Mouse (Mus musculus) adrenal gland, adult (tissue): ENCODE data around the gene Arih1.

ENCODE experiments used
- DNase-seq, 2 experiments: peaks; one replicate each; pipeline ENCODE4 v3.0.0; 2022 to 2023; ENCODE audit warnings: low spot score in 1 of 2; ENCODE audit not compliant: inconsistent age in 2 of 2

The Arih1 gene

GRCm38 (mm10) chr9:59486549-59487065 is at the start of gene Arih1:
TSS of gene Arih1 (minus strand) at chr9:59486618.
- peak; percentile 99 to 100 for DNase-seq

GRCm38 (mm10) chr9:59533889-59534288 is 47.5 kb upstream of the Arih1 start:
- peak; percentile 79 to 92 for DNase-seq

- no peak for DNase-seq
These were observed 47.0 kb upstream of the Arih1 start for GRCm38 (mm10) chr9:59533422-59533821.

DNA sequence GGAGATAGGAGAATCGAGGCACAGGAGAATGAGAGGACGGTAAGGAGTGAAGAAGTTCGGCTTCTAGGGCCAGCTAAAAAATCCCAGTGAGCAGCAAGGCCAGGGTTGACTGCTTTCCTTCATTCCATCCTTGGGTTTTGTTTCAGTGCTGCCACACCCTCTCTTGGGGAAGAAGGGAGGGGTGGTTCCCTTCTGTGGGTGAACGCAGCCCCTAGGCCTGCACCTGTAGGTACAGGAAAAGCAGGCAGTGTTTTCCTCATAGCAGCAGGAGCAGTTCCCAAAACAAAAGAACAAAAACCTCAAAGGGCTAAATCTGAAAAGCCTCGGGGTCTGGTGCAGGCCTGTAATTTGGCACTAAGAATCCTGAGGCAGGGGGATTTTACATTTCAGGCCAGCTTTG is 45.2 kb upstream of the Arih1 start:
- no peak for DNase-seq

DNA sequence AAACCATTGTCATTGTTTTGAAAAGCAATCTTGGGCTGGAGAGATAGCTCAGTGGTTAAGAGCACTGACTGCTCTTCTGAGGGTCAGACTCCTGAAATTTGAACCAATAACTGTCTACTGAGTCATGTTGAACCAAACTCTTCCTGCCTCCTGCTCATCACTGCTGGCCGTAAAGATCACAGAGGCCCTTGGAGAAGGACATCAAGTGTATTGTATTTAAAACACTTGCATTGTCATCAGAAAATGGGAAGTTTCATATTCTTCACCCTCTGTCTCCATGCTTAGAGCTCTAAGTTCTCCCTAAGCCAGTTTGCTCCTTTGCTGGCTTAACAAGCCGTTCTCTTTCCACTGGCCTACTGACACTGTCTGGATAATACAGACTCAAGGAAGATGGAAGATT is 41.9 kb upstream of the Arih1 start:
- DNase-seq = no peak

- DNase-seq = peak in 1 of 2 experiments; percentile 52
These were observed 41.2 kb upstream of the Arih1 start for GRCm38 (mm10) chr9:59527580-59527979.

DNA sequence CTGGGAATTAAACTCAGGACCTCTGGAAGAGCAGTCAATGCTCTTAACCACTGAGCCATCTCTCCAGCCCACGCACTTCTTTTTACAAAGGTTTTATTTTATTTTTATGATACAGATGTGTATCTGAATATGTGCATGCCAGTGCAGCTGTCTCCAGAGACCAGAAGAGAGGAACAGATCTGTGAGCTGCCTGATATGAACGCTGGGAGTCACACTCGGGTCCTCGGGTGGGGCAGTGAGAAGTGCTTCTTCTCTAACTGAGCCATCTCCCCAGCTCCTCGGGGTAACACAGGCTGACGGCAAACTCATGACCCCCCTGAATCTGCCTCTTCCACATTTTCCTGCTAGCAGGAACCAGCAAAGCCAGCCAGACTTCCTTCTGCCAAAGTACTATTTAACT is 40.3 kb upstream of the Arih1 start:
- peak in 1 of 2 experiments; percentile 19 for DNase-seq

DNA sequence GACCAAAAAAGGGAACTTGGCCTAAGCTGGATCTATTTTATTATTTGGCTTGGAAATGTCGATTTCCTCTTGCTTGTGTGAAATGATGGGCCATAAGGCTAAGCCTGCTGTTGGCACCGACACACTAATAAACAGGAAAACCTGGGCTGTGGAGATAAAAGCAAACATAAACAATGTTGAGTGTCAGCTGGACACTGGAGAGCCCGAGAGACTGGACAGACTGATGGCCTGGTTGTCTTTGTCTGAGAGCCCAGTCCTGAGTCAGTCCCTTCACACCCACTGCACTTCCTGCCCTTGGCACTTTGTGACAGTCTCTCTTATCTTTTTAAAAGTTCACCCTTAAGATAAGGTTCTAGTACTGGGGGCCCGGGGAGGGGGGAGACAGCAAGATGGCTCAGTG is 36.5 kb upstream of the Arih1 start:
- peak; percentile 59 to 78 for DNase-seq

- no peak for DNase-seq
These were observed 33.0 kb upstream of the Arih1 start for GRCm38 (mm10) chr9:59519396-59519795.

GRCm38 (mm10) chr9:59518976-59519375 is 32.6 kb upstream of the Arih1 start:
- peak; percentile 79 to 88 for DNase-seq

DNA sequence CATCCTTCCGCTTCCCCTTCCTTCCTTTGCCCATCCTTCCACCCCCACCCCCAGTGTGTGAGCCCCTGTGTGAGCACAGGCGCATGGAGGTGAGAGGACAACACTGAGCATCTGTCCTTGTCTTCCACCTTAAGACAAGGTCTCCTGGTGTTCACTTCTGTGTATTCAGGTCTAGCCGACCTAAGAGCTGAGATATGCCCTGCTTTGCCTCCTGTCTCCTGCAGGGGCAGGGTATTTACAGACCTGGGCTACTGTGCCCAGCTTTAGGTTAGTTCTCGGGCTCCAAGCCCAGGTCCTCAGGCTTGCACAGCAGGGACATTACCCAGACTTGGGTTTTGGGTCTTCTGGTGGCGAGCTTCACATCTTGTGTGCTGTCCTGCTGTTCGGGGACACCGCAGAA is 30.7 kb upstream of the Arih1 start:
- no peak for DNase-seq

GRCm38 (mm10) chr9:59515069-59515468 is 28.7 kb upstream of the Arih1 start:
- DNase-seq = no peak

- DNase-seq = no peak
These were observed 26.0 kb upstream of the Arih1 start for GRCm38 (mm10) chr9:59512381-59512780.

- no peak for DNase-seq
These were observed 21.7 kb upstream of the Arih1 start for GRCm38 (mm10) chr9:59508146-59508545.

DNA sequence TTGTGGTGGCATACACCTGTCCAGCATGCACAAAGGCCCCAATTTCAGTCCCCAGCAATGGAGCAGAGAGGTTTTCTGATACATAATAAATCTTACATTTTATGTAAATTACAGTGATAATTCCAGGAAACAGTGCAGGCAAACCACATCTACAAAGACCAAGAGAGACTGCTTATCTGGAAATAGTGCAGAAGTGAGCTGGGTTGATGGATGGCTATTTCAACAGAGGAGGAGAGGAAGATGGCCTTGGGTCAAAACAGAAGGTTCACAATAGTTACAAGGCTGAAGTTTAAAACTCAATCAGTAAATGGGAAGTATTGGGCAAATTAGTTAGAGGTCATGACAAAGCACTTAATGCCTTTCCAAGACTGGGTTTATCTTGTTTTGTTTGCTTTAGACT is 913 bp upstream of the Arih1 start:
- DNase-seq = peak; percentile 32 to 85

DNA sequence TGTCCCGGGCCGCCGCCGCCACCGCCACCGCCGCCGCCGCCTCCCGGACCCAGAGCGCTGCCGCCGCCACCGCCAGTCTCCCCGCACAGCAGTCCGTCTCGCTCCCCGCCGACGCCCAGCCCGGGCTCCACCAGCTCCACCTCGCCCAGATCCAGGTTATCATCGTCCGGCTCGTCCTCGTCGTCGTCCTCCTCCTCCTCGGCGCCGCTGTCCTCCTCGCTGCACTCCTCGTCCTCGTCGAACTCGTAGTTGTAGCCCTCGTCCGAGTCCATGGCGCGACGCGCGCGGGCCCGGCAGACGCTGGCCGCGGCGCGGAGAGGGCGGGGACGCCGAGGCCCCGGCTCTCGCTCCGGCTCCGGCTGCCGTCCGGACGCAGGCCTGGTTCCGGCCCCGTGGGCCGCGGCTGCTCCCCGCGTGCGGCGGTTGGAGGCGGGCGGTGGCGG is 321 bp downstream of the Arih1 start:
- DNase-seq = no peak

- peak; percentile 85 to 93 for DNase-seq
These were observed 825 bp downstream of the Arih1 start for GRCm38 (mm10) chr9:59485511-59486075.

DNA sequence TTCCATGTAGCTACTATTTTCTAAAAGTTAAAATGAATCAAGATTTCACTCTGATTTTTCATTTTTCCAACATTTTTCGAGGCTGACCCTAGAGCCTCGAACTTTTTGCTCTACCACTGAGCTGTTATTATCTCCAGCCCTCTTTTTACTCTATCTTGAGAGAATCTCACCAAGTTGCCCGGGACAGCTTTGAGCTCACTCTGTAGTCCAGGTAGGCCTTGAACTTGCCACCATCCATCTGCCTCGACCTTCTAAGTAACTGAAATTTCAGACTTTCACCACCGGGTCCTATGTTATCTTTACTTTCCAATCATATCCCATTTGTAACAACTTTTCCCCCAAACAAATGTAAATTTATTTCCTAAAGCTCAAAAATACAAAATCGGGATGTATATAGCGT is 1.7 kb downstream of the Arih1 start:
- peak; percentile 14 to 70 for DNase-seq

DNA sequence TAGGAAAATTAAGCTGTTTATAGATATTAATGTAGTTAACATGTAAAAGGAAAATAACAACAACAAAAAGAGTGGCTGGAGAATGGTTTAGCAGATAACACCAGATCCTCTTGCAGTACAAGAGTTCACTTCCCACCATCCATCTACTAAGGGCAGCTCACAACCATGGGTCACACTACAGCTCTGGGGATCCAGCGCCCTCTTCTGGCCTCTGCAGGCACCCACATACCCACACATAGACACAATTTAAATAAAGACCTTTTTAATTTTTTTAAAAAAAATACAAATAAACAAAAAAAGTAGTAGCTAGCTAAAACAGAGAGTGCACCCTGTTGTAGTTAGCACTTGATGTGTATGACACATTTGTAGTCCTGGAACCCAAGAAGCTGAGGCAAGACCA is 4.0 kb downstream of the Arih1 start:
- DNase-seq = peak; percentile 49 to 76

DNA sequence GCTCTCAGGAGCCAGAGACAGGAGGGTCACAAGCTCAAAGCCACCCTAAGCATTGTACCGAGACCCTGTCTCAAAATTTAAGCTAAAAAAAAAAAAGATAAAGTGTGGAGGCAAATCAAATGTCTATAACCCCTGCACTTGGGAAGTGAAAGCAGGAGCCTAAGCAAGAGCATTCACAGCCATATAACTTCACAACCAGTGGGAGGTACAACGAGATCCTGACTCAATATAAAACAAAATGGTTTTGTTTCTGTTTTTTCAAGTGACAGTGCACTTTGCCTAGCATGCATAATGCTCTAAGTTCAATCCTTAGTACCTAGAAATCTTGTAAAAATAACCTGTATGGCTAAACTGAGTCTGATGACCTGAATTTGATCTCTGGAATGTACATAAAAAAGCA is 9.8 kb downstream of the Arih1 start:
- DNase-seq = no peak

- DNase-seq = no peak
These were observed 11.6 kb downstream of the Arih1 start for GRCm38 (mm10) chr9:59474838-59475237.

DNA sequence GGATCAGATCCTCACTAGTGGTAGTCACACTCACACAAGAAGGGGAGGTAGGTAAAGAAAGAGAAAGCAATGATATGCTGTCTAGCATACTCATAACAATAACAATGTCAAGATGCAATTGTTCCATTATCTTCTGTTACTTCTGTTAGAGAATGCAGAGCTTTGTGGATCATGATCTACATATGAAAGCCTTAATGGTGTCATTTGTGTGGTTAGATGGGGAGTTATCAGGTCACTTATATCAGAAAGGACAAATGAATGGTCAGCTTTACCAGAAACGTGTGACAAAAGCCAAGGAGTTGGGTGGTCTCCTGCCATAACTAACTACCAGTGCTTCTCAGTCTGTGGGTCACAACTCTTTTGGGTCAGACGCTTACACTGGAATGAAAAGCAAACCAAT is 13.2 kb downstream of the Arih1 start:
- DNase-seq = peak in 1 of 2 experiments; percentile 17

DNA sequence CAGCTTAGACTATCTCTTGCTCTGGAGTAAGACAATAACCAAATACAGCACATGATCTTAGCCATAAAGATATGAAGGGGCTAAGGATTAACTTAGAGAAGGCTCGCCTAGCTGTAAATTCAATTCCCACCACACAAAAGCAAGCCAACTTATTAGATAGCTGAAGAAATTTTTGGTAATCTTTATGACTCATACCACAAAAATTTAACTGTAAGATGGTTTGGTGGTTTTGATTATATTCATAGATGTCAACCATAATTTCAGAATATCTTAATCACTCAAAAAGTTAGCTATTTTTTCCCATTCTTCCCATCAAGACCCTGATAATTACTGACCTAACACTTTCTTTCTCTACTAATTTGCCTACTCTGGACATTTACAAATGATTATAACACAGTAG is 17.0 kb downstream of the Arih1 start:
- DNase-seq = no peak
